Mouse (Mus musculus) intestine, embryonic 16.5 days (tissue): Measurements from ENCODE around the gene Fxyd3. TPM values are rescaled to one million over a fixed set of nuclear protein-coding genes. Genes with fewer than 3 reads are reported as not detected.

Experiments
- ATAC-seq: fragments of 200-750 bp; cut with Nextera tagmentation; 2 replicates; pipeline ENCODE4 v1.8.0; 2017; ENCODE audit warnings: moderate TSS enrichment, moderate library complexity
- H3K27ac ChIP-seq: fragments of 300-500 bp; sonication (generic); 2 replicates; pipeline ENCODE4 v1.5.1; 2014; ENCODE audit warnings: mild to moderate bottlenecking, low read length
- H3K27me3 ChIP-seq: fragments of 300-500 bp; sonication (generic); replicated peaks from 2 replicates; pipeline ENCODE4 v1.6.1; 2014; ENCODE audit warnings: low read length, control low read depth, mixed read lengths; ENCODE audit not compliant: control insufficient read depth, insufficient read depth
- H3K36me3 ChIP-seq: fragments of 300-500 bp; sonication (generic); 2 replicates; pipeline ENCODE4 v1.6.1; 2014; ENCODE audit warnings: low read length, control low read depth; ENCODE audit not compliant: control insufficient read depth, insufficient read depth
- H3K4me1 ChIP-seq: fragments of 300-500 bp; sonication (generic); 2 replicates; pipeline ENCODE4 v1.6.1; 2014; ENCODE audit warnings: low read length, control low read depth, mixed read lengths; ENCODE audit not compliant: control insufficient read depth, insufficient read depth
- H3K4me2 ChIP-seq: fragments of 300-500 bp; sonication (generic); 2 replicates; pipeline ENCODE4 v1.6.1; 2014; ENCODE audit warnings: low read depth, low read length, control low read depth
- H3K4me3 ChIP-seq: fragments of 300-500 bp; sonication (generic); 2 replicates; pipeline ENCODE4 v1.5.1; 2014; ENCODE audit warnings: mild to moderate bottlenecking, low read length
- H3K9ac ChIP-seq: fragments of 300-500 bp; sonication (generic); 2 replicates; pipeline ENCODE4 v1.6.1; 2014; ENCODE audit warnings: low read depth, low read length
- H3K9me3 ChIP-seq: fragments of 300-500 bp; sonication (generic); 2 replicates; pipeline ENCODE4 v1.6.1; 2016; ENCODE audit warnings: low read length, control low read depth; ENCODE audit not compliant: control insufficient read depth
- WGBS: fragments of 180-500 bp; shearing (Covaris S2); extraction: QIAGEN DNeasy Blood & Tissue Kit; methylation state at CpG from one replicate; pipeline ENCODE4 v1.1.7; 2014; 5-methylcytosine and 5-hydroxymethylcytosine counted together
- polyA plus RNA-seq: library from polyadenylated mRNA; unstranded; fragments of >200 nt; fragmentation: Nextera tagmentation; extraction: Ambion mirVana; gene quantifications from 2 replicates; pipeline ENCODE4 v1.2.1, GENCODE M21; 2015

The Fxyd3 gene
- polyA plus RNA-seq, 1 experiment from 2014 or later, result 73.7 TPM

DNA sequence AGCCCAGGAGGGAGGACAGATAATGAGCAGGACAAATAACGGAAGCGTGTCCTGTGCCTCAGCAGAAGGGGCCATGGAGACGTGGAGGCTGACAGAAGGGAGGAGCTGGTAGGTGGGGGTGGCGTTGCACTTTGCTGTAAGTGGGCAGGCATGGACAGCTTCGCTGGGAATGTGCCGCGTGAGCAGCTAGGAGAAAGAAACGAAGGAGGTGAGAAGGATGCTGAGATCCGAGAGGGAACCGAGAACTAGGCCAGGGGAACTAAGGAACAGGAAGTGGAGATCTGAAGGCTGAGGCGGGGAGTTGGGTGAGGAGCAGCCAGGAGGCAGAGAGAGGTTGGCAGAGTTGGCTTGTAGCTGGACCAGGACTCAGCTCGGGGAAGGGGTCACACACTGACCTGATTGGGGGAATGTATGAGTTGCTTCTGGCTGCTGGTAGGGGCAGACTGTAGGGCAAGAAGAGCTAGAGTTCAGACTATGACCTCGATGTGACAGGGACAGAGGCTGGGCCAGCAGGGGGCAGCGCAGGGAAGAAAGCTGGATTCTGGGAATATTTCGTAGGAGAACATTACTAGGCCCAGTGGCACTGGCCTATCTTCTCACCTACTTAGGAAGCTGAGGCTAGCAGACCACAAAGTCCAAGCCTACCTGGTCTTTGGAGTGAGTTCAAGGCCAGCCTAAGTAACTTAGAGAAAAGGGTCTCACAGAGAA, 28.7 kb upstream of the Fxyd3 start:
- H3K4me1 ChIP-seq, result no peaks in the 10 kb centered on the region
- no peaks in the 10 kb centered on the region for H3K36me3 ChIP-seq
- H3K27ac ChIP-seq, result no peak overlapping the region
- H3K9ac ChIP-seq, result no peak overlapping the region
- 63% methylated on average over 15 of the region's 15 CpGs for WGBS
- no peak overlapping the region for H3K4me3 ChIP-seq
- no peaks in the 10 kb centered on the region for H3K27me3 ChIP-seq
- 0 out of 2 replicates have a peak, but pooled peaks have one; percentile 16 for ATAC-seq
- no peaks in the 10 kb centered on the region for H3K9me3 ChIP-seq
- H3K4me2 ChIP-seq, result no peak overlapping the region

DNA sequence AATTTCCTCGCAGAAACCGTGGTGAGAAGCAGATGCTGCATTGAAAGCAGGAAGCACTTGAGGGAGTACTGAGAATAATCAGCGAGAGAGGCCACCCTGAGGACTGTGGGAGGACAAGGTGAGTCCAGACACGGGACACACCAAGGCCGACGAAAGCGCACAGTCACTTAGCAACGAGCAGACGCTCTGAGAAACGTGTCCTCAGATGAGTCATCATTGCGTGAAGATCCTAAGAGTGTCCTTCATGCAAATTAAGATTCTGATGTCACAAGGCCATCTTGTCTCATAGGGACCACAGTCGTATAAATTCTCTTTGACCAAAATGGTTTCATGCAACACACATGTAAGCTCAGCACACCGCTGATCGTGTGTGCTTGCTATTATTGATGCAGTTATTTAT, 24.3 kb upstream of the Fxyd3 start:
- WGBS, result 74% methylated on average over 14 of the region's 14 CpGs
- H3K9ac ChIP-seq, result no peak overlapping the region
- ATAC-seq, result no peak

DNA sequence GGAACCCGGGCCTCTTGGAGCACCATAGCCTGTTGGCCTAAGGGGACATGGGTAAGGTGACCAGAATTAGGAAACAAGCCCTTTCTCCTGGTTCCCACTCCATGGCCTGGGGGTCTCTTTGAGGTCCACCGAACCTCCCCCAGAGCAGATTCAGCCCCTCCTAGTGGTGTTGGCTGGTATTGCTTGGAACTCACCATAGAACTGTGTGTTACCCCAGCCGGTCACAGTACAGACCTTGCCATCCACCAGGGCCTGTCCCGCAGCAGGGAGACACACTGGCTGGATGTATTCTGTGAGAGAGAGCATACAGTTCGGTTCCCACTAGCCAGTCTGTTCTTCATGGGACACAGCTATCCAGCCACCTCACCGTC, 23.1 kb upstream of the Fxyd3 start:
- Histone ChIP-seq H3K4me1 (no peaks in the 10 kb centered on the region), H3K9ac (no peak overlapping the region), H3K27ac (no peak overlapping the region), H3K4me2 (no peak overlapping the region), H3K9me3 (no peaks in the 10 kb centered on the region), H3K4me3 (no peak overlapping the region), H3K36me3 (no peaks in the 10 kb centered on the region), H3K27me3 (no peaks in the 10 kb centered on the region)
- WGBS, result 90% methylated on average over 6 of the region's 6 CpGs
- ATAC-seq, result no peak

More for the DNA sequence above, 24.3 kb upstream of the Fxyd3 start:
- no peaks in the 10 kb centered on the region for H3K36me3 ChIP-seq
- no peak overlapping the region for H3K4me3 ChIP-seq
- H3K27me3 ChIP-seq, result no peaks in the 10 kb centered on the region
- H3K4me2 ChIP-seq, result no peak overlapping the region
- H3K9me3 ChIP-seq, result no peaks in the 10 kb centered on the region
- no peaks in the 10 kb centered on the region for H3K4me1 ChIP-seq
- H3K27ac ChIP-seq, result no peak overlapping the region

DNA sequence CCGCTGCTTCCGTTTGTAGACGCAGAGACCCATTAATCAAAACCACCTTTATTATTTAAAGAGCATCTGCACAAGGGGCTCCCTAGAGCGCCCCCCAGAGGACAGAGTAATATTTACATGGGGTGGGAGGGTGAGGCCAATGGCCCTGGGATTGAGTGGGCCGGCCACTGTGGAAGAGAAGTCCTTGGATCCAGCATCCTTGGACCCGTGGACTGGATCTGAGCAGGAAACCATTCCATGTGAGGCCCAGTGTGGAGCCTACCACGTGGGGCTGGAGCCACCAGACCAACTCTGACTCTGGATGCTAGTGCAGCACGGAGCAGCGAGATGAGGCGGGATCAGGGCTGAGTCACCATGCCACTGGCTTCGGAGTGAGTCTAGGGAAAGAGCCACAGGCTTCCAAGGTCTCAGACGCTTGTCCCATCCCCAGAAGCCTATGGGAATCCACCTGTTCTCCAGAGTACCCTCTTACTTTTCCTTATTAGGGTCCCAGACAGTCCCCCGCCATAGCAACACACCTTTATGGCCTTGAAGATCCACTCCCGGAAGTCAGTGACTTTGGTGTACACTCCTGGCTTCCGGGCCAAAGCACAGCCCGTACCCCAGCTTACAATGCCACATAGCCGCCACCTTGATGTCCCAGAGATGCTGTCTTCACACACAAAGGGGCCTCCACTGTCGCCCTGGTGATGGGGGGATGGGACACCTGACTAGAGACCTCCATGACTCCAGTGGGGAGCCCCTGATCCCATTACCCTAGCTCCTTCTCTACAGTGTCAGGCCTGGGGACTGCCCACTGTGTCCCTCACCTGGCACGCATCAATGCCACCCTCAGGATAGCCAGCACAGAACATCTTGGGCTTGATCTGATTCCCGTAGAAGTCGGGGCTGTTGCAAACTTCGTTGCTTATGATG, 22.4 kb upstream of the Fxyd3 start:
- H3K9me3 ChIP-seq, result no peaks in the 10 kb centered on the region
- H3K27me3 ChIP-seq, result no peaks in the 10 kb centered on the region
- H3K4me2 ChIP-seq, result no peak overlapping the region
- ATAC-seq, result no peak; the same call in 1 of the 2 replicates
- no peak overlapping the region for H3K27ac ChIP-seq
- WGBS, result 77% methylated on average over 22 of the region's 22 CpGs
- H3K36me3 ChIP-seq, result no peaks in the 10 kb centered on the region
- no peak overlapping the region for H3K9ac ChIP-seq
- no peaks in the 10 kb centered on the region for H3K4me1 ChIP-seq
- no peak overlapping the region for H3K4me3 ChIP-seq

DNA sequence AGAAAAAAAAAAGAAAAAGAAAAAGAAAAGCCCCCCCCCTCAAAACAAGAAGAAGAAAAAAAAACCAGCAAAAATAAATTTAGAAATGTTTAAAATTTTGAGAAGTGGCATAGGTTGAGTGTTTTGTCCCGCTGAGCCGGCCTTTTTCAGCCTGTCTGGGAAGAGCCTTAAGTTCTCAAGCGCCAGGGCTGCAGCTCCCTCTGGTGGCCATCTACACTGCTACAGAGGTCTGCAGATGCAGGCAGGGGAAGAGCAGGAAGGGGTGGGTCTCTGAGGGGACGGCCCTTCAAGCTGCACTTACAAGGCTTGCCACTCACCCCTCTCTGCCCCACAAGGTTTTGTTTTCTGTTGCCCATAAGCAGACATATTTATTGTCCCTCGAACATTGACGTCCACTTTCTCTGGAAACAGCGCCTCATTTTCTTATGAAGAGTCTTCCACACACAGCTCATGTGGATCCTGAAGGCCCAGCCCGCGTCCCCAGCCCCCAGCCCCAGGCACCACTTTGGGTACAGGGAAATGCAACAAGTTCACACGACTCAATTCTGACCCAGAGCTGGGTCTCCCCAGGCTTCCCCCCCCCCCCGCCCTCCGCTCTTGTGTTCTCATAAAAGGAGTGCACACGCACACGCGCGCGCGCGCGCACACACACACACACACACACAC, 21.2 kb upstream of the Fxyd3 start:
- no peak overlapping the region for H3K9ac ChIP-seq
- H3K4me1 ChIP-seq, result no peaks in the 10 kb centered on the region
- H3K27ac ChIP-seq, result no peak overlapping the region
- ATAC-seq, result peak; percentile 94
- H3K4me3 ChIP-seq, result peak overlapping the region; percentile 26
- peak overlapping the region; percentile 49 for H3K4me2 ChIP-seq
- H3K27me3 ChIP-seq, result no peaks in the 10 kb centered on the region
- WGBS, result 41% methylated on average over 20 of the region's 20 CpGs
- no peaks in the 10 kb centered on the region for H3K36me3 ChIP-seq
- H3K9me3 ChIP-seq, result no peaks in the 10 kb centered on the region

DNA sequence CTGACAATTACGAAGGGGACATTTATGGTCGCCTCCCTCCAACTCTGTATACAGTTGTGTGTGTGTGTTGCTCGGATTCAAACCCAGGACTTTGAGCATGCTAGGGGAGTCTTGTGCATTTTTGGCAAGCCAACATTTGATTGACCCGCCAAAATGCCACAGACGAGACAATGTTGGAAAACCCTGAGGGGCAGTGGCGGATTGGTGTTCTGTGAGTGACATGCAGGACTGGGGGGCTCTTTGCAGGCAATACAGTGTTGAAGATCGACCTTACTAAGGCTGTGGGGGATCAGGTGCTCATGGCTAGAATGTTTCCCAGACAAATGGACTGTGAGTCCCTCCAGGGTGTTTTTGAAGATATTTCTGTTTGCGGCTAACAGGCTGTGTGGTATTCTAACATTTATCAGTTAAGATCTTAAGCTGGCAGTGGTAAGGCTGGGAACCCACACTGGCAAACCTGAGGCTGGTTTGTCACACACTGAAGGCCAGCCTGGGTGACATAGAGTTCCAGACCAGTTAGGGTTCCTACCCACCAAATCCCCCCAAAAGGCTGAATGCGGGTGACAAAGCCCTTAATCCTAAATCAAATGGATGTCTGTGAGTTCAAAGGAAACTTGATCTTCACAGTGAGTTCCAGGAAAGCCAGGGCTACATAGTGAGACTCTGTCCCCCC, 20.5 kb upstream of the Fxyd3 start:
- Histone ChIP-seq H3K4me2 (no peak overlapping the region), H3K4me3 (no peak overlapping the region), H3K9ac (no peak overlapping the region), H3K36me3 (no peaks in the 10 kb centered on the region), H3K27ac (no peak overlapping the region), H3K9me3 (no peaks in the 10 kb centered on the region), H3K4me1 (no peaks in the 10 kb centered on the region), H3K27me3 (no peaks in the 10 kb centered on the region)
- 74% methylated on average over 9 of the region's 9 CpGs for WGBS
- ATAC-seq, result no peak

DNA sequence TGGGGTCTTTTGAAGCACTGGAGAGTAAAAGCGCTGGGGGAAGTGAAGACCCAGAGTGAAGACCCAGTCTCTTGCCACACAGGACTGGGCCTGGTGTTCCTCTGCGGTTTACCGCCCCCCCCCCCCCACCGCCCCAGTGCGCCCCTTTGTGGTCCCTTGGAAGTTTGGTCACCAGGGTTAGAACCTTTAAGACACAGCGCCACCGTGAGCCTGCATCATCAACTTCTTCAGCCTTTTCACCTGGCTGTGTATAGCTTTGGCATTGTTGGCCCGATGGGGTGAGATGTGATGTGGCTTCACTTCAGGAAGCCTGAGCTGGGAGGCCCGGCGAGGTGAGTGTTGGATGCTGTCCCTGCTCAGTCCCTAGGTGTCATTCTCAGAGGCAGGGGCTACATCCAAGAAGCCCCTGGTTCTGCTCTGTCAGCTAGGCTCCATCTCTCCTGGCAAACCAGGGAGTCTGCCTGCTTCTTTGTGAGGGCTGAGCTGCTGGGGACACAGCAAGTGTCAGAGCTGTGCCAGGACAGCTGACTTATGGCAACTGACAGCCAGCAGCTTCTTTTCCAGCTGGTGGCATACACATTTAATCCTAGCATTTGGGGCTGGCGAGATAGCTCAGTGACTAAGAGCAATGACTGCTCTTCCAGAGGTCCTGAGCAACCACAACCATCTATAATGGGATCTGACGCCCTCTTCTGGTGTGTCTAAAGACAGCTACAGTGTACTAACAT, 18.4 kb upstream of the Fxyd3 start:
- Histone ChIP-seq H3K27me3 (no peaks in the 10 kb centered on the region), H3K9ac (no peak overlapping the region), H3K36me3 (no peaks in the 10 kb centered on the region), H3K4me2 (no peak overlapping the region), H3K4me1 (no peaks in the 10 kb centered on the region), H3K9me3 (no peaks in the 10 kb centered on the region), H3K4me3 (no peak overlapping the region), H3K27ac (no peak overlapping the region)
- 23% methylated on average over 12 of the region's 12 CpGs for WGBS
- ATAC-seq, result no peak

DNA sequence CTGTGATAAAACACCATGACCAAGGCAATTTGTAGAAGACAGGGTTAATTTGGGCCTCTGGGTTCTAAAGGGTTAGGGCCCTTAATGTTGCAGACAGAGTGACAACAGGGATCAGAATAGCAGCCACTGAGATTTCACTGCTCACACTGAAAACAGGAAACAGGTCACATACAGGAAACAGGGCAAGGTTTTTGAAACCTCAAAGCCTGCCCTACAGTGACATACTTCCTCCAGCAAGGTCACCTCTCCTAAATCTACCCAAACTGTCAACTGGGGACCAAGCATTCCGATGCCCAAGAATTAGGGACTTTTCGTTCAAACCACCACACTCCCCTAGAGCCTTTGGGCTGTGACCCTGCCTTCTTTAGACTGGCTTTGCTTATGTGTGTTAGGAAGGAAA, 13.2 kb upstream of the Fxyd3 start:
- Histone ChIP-seq H3K4me3 (no peak overlapping the region), H3K36me3 (no peaks in the 10 kb centered on the region), H3K9ac (no peak overlapping the region), H3K4me2 (no peak overlapping the region), H3K27me3 (no peaks in the 10 kb centered on the region), H3K9me3 (no peaks in the 10 kb centered on the region), H3K27ac (no peak overlapping the region), H3K4me1 (no peaks in the 10 kb centered on the region)
- 79% methylated on average over 2 of the region's 2 CpGs for WGBS
- ATAC-seq, result no peak
